Mouse (Mus musculus) left cerebral cortex, postnatal 36 days (tissue): Measurements from ENCODE around the gene Ripply3. TPM values are rescaled to one million over a fixed set of nuclear protein-coding genes. Genes with fewer than 3 reads are reported as not detected.
"Not testable (repeated sequence)": the region's sequence is repeated elsewhere in the genome, so short reads cannot be mapped to it uniquely, and the experiment has no call there.

ENCODE experiments used
- DNase-seq, 2 experiments: peaks; one replicate each; pipeline ENCODE4 v3.0.0; 2021 to 2022; ENCODE audit warnings: low spot score in 2 of 2, mixed read lengths in 1 of 2
- intact Hi-C: fragments of 180-260 bp; cut with DNase I; formaldehyde crosslinking; loops from one replicate; pipeline ENCODE4 v1.15.1; 2025
- total RNA-seq, 2 experiments: library from RNA; stranded (reverse); gene quantifications; 2 replicates each; pipeline ENCODE4 v1.2.3; 2021

Gene Ripply3
- total RNA-seq, 2 experiments from 2014 or later = 0.25 TPM; not detected in 1

GRCm38 (mm10) chr16:94313229-94314030, 14.8 kb upstream of the Ripply3 start, which contains the start of gene Hlcs:
Hlcs (minus strand) TSS chr16:94313571.
- peak; percentile 97 to 99 for DNase-seq
- intact Hi-C loops = loop anchor here (1.0 to 2.0 kb wide), 4 partner anchors 23 to 57 kb away; partner anchors contain the start of gene Ttc3

GRCm38 (mm10) chr16:94314626-94315025, 13.6 kb upstream of the Ripply3 start:
- DNase-seq = no peak
- intact Hi-C loops = no loop called here

- intact Hi-C loops = no loop called here
Measured at GRCm38 (mm10) chr16:94315215-94315614, 13.0 kb upstream of the Ripply3 start.

GRCm38 (mm10) chr16:94317752-94318151, 10.5 kb upstream of the Ripply3 start:
- intact Hi-C loops = no loop called here

More at GRCm38 (mm10) chr16:94315215-94315614, 13.0 kb upstream of the Ripply3 start:
- DNase-seq = no peak

GRCm38 (mm10) chr16:94320223-94320622, 8.0 kb upstream of the Ripply3 start:
- intact Hi-C loops = no loop called here
- no peak for DNase-seq

More at GRCm38 (mm10) chr16:94317752-94318151, 10.5 kb upstream of the Ripply3 start:
- no peak for DNase-seq

GRCm38 (mm10) chr16:94323681-94324080, 4.5 kb upstream of the Ripply3 start:
- intact Hi-C loops = no loop called here
- DNase-seq = no peak

GRCm38 (mm10) chr16:94326008-94326407, 2.2 kb upstream of the Ripply3 start:
- intact Hi-C loops = no loop called here
- DNase-seq = no peak

- intact Hi-C loops = no loop called here
- no peak for DNase-seq
Measured at GRCm38 (mm10) chr16:94328881-94329867, 954 bp downstream of the Ripply3 start.

- DNase-seq = no peak
- intact Hi-C loops = no loop called here
Measured at GRCm38 (mm10) chr16:94330429-94330828, 2.2 kb downstream of the Ripply3 start.

GRCm38 (mm10) chr16:94331233-94331885, 3.1 kb downstream of the Ripply3 start:
- intact Hi-C loops = no loop called here
- no peak for DNase-seq

GRCm38 (mm10) chr16:94331886-94332252, 3.6 kb downstream of the Ripply3 start:
- intact Hi-C loops = no loop called here
- DNase-seq = peak in 1 of 2 experiments; percentile 15

- no peak for DNase-seq
- intact Hi-C loops = no loop called here
Measured at GRCm38 (mm10) chr16:94335656-94336055, 7.4 kb downstream of the Ripply3 start.

GRCm38 (mm10) chr16:94339164-94340160, 11.2 kb downstream of the Ripply3 start:
- intact Hi-C loops, DNase-seq: not testable (repeated sequence)

- intact Hi-C loops = no loop called here
Measured at GRCm38 (mm10) chr16:94345733-94346132, 17.5 kb downstream of the Ripply3 start.

GRCm38 (mm10) chr16:94347080-94347731, 19.0 kb downstream of the Ripply3 start:
- DNase-seq = no peak
- intact Hi-C loops = no loop called here

More at GRCm38 (mm10) chr16:94345733-94346132, 17.5 kb downstream of the Ripply3 start:
- no peak for DNase-seq

- intact Hi-C loops = no loop called here
- DNase-seq = no peak
Measured at GRCm38 (mm10) chr16:94348779-94349178, 20.6 kb downstream of the Ripply3 start.

- intact Hi-C loops = no loop called here
- DNase-seq = no peak
Measured at GRCm38 (mm10) chr16:94349588-94350286, 21.5 kb downstream of the Ripply3 start.
